Comparison of ENCODE assay signal across 8 mouse cellular contexts in the genomic region with DNA sequence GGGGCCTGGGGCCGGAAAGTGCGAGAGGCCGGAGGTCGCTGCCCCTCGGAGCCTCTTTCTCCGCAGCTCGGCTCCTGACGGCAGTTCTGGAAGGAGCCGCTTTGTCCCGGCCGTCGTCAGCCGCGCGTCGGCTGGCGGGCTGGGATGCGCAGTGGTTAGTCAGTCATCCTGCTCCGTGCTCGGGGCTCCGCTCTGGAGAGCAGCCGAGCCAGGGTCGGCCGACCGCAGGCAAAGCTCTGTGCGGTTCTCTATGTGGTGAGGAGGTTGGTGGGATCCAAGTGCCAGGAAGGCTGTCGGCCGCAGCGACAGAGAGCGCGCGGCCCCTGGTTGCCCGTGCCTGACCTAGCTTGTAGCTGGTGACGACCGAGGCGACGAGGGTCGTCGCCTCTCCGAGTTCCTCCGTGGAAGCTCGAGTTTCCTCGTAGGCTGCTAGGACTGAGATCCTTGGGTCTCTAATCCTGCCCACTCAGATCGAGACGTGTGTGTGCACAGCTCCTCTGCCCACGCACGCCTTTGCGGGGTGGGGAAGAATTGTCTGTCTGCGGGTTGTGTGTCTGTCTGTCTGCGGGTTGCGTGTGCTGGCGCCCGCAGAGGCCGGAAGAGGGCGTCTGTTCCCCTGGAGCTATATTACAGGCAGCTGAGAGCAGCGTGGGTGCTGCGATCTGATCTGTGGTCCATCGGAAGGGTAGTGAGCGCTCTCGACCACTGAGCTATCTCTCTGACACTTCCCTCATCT. TPM values are rescaled to one million over a fixed set of nuclear protein-coding genes. Genes with fewer than 3 reads are reported as not detected.
DNase-seq lines count a peak whose midpoint lies in the region; ATAC-seq and TF ChIP-seq lines count a peak whose summit lies in the region.

No protein-coding gene starts in this region.

- no peaks in the 10 kb centered on the region for H3K27me3 ChIP-seq in hindbrain, embryonic 14.5 days (ENCODE audit: control insufficient read depth, insufficient read depth, low read length)
- no peaks in the 10 kb centered on the region for H3K27me3 ChIP-seq in midbrain, embryonic 14.5 days (ENCODE audit: control insufficient read depth, insufficient read depth, low read length)
- no peaks in the 10 kb centered on the region for H3K27me3 ChIP-seq in stomach, embryonic 14.5 days (ENCODE audit: control insufficient read depth, insufficient read depth, low read length)

- H3K4me2 ChIP-seq in hindbrain, embryonic 14.5 days (replicated peaks), result peak overlapping the region; percentile 96
- H3K4me2 ChIP-seq in midbrain, embryonic 14.5 days (ENCODE audit: low read length), result peak overlapping the region; percentile 92
- H3K4me2 ChIP-seq in stomach, embryonic 14.5 days (replicated peaks; ENCODE audit: low read depth, low read length), result peak overlapping the region; percentile 86

- peak overlapping the region; percentile 99 for H3K4me3 ChIP-seq in embryonic fibroblast, embryonic 13.5 days (ENCODE audit: insufficient read depth, low read length)
- peak overlapping the region; percentile 81 for H3K4me3 ChIP-seq in hindbrain, embryonic 14.5 days (replicated peaks; ENCODE audit: low read length)
- peak overlapping the region; percentile 97 for H3K4me3 ChIP-seq in midbrain, embryonic 14.5 days (replicated peaks; ENCODE audit: low read depth, low read length)
- peak overlapping the region; percentile 97 for H3K4me3 ChIP-seq in stomach, embryonic 14.5 days (ENCODE audit: low read depth, low read length)

- peak overlapping the region; percentile 80 for H3K9ac ChIP-seq in hindbrain, embryonic 14.5 days
- peak overlapping the region; percentile 90 for H3K9ac ChIP-seq in midbrain, embryonic 14.5 days (replicated peaks; ENCODE audit: low read length)
- peak overlapping the region; percentile 98 for H3K9ac ChIP-seq in stomach, embryonic 14.5 days (replicated peaks; ENCODE audit: low read depth, low read length)

- WGBS in hindbrain, embryonic 14.5 days, result 2% methylated on average over 60 of the region's 60 CpGs
- 2% methylated on average over 60 of the region's 60 CpGs for WGBS in midbrain, embryonic 14.5 days
- WGBS in stomach, embryonic 14.5 days, result 3% methylated on average over 60 of the region's 60 CpGs

- peak; percentile 47 for ATAC-seq in activated CD4-positive, CD25-positive, alpha-beta regulatory T cell, adult 4 months
- peak; percentile 72 for ATAC-seq in hindbrain, embryonic 14.5 days (ENCODE audit: low FRiP score)
- ATAC-seq in midbrain, embryonic 14.5 days (ENCODE audit: low FRiP score, low TSS enrichment), result peak; percentile 79
- ATAC-seq in stomach, embryonic 14.5 days (ENCODE audit: insufficient number of reproducible peaks, insufficient read depth, low FRiP score, low read depth), result peak; percentile 70

- H3K36me3 ChIP-seq in hindbrain, embryonic 14.5 days (replicated peaks; ENCODE audit: control insufficient read depth, insufficient read depth), result no peaks in the 10 kb centered on the region
- H3K36me3 ChIP-seq in midbrain, embryonic 14.5 days (ENCODE audit: control insufficient read depth, insufficient read depth, low read length), result no peaks in the 10 kb centered on the region
- H3K36me3 ChIP-seq in stomach, embryonic 14.5 days (ENCODE audit: control insufficient read depth, insufficient read depth, low read length), result no peaks in the 10 kb centered on the region

- TF ChIP-seq CTCF in embryonic fibroblast, embryonic 13.5 days (IDR thresholded peaks at IDR 0.05; ENCODE audit: borderline replicate concordance, insufficient read depth, low read length), result no peak

- H3K9me3 ChIP-seq in hindbrain, embryonic 14.5 days (ENCODE audit: control insufficient read depth, low read length), result no peaks in the 10 kb centered on the region
- H3K9me3 ChIP-seq in midbrain, embryonic 14.5 days (ENCODE audit: control insufficient read depth, low read length), result no peaks in the 10 kb centered on the region
- H3K9me3 ChIP-seq in stomach, embryonic 14.5 days (ENCODE audit: control insufficient read depth, low read depth, low read length), result no peaks in the 10 kb centered on the region

- no peak for TF ChIP-seq POLR2A in embryonic fibroblast, embryonic 13.5 days (IDR thresholded peaks at IDR 0.05; ENCODE audit: low read depth, low read length)

- peak overlapping the region; percentile 43 for H3K27ac ChIP-seq in embryonic fibroblast, embryonic 13.5 days (ENCODE audit: insufficient read depth, low read length)
- peak overlapping the region; percentile 81 for H3K27ac ChIP-seq in hindbrain, embryonic 14.5 days
- H3K27ac ChIP-seq in midbrain, embryonic 14.5 days (replicated peaks; ENCODE audit: low read depth, low read length), result peak overlapping the region; percentile 88
- H3K27ac ChIP-seq in stomach, embryonic 14.5 days (ENCODE audit: low read length), result peak overlapping the region; percentile 91

- H3K4me1 ChIP-seq in embryonic fibroblast, embryonic 13.5 days (ENCODE audit: control insufficient read depth, insufficient read depth, low read length), result no peaks in the 10 kb centered on the region
- H3K4me1 ChIP-seq in hindbrain, embryonic 14.5 days (replicated peaks; ENCODE audit: control insufficient read depth, insufficient read depth, low read length), result peaks cover 16% of the 10 kb centered on the region
- peaks cover 13% of the 10 kb centered on the region for H3K4me1 ChIP-seq in midbrain, embryonic 14.5 days (ENCODE audit: control insufficient read depth, insufficient read depth, low read length)
- peaks cover 3% of the 10 kb centered on the region; the same call in 1 of the 2 replicates for H3K4me1 ChIP-seq in stomach, embryonic 14.5 days (ENCODE audit: control insufficient read depth, insufficient read depth, low read length)

- peak; percentile 9 for DNase-seq in gastrocnemius, postnatal 25 days
- no peak for DNase-seq in gastrocnemius, postnatal 10 days
- DNase-seq in hindbrain, embryonic 14.5 days (ENCODE audit: low spot score), result peak; percentile 23
- DNase-seq in liver, result peak; percentile 57
- peak; percentile 48 for DNase-seq in midbrain, embryonic 14.5 days

RNA-seq across cellular contexts. Expression of gene Ramac, which starts 0.6 kb away (rescaled TPM):
- 10 to 100 TPM; 19.1 to 20.7 TPM for total RNA-seq in gastrocnemius, postnatal 25 days (2021)
- total RNA-seq in gastrocnemius, postnatal 10 days (2021), result 10 to 100 TPM; 26.7 to 27.9 TPM
- polyA plus RNA-seq in activated CD4-positive, CD25-positive, alpha-beta regulatory T cell, adult 4 months (2017; shearing (Covaris generic)), result 100 to 1,000 TPM; 159 to 170 TPM
- polyA plus RNA-seq in embryonic fibroblast, embryonic 13.5 days (2011; ENCODE audit: insufficient read length, low read depth, missing spikeins), result 34.9 and 37.9 TPM in 2 replicates
- polyA plus RNA-seq in hindbrain, embryonic 14.5 days (2014; fragmentation: Nextera tagmentation; extraction: Ambion mirVana), result 127 and 137 TPM in 2 replicates
- 151 and 157 TPM in 2 replicates for polyA plus RNA-seq in midbrain, embryonic 14.5 days (2014; fragmentation: Nextera tagmentation; extraction: Ambion mirVana)
- polyA plus RNA-seq in stomach, embryonic 14.5 days (2014; fragmentation: Nextera tagmentation; extraction: Ambion mirVana), result 131 and 134 TPM in 2 replicates

RNA-seq across cellular contexts. Expression of gene 3110040N11Rik, which starts 26.0 kb away (rescaled TPM):
- total RNA-seq in gastrocnemius, postnatal 25 days (2021), result 10 to 100 TPM; 13.3 to 16.9 TPM
- 10 to 100 TPM; 23.6 to 24.5 TPM for total RNA-seq in gastrocnemius, postnatal 10 days (2021)
- 10 to 100 TPM; 71.6 to 82.9 TPM for polyA plus RNA-seq in activated CD4-positive, CD25-positive, alpha-beta regulatory T cell, adult 4 months (2017; shearing (Covaris generic))
- 29.7 and 31.3 TPM in 2 replicates for polyA plus RNA-seq in embryonic fibroblast, embryonic 13.5 days (2011; ENCODE audit: insufficient read length, low read depth, missing spikeins)
- polyA plus RNA-seq in hindbrain, embryonic 14.5 days (2014; fragmentation: Nextera tagmentation; extraction: Ambion mirVana), result 43.3 and 45.5 TPM in 2 replicates
- 48.8 and 57.5 TPM in 2 replicates for polyA plus RNA-seq in midbrain, embryonic 14.5 days (2014; fragmentation: Nextera tagmentation; extraction: Ambion mirVana)
- polyA plus RNA-seq in stomach, embryonic 14.5 days (2014; fragmentation: Nextera tagmentation; extraction: Ambion mirVana), result 52.2 and 55.6 TPM in 2 replicates

RNA-seq across cellular contexts. Expression of gene Homer2, which starts 56.0 kb away (rescaled TPM):
- total RNA-seq in gastrocnemius, postnatal 25 days (2021), result 10 to 100 TPM; 38.5 to 70.4 TPM
- 10 to 100 TPM; 26.1 to 26.3 TPM for total RNA-seq in gastrocnemius, postnatal 10 days (2021)
- under 1 TPM in 1 of 2 experiments, not detected in 1; 0.41 TPM for polyA plus RNA-seq in activated CD4-positive, CD25-positive, alpha-beta regulatory T cell, adult 4 months (2017; shearing (Covaris generic))
- polyA plus RNA-seq in embryonic fibroblast, embryonic 13.5 days (2011; ENCODE audit: insufficient read length, low read depth, missing spikeins), result 3.7 and 10.9 TPM in 2 replicates
- 25.7 and 27.8 TPM in 2 replicates for polyA plus RNA-seq in hindbrain, embryonic 14.5 days (2014; fragmentation: Nextera tagmentation; extraction: Ambion mirVana)
- polyA plus RNA-seq in midbrain, embryonic 14.5 days (2014; fragmentation: Nextera tagmentation; extraction: Ambion mirVana), result 19.1 and 21.7 TPM in 2 replicates
- 19.5 and 21.9 TPM in 2 replicates for polyA plus RNA-seq in stomach, embryonic 14.5 days (2014; fragmentation: Nextera tagmentation; extraction: Ambion mirVana)
